Mouse (Mus musculus) left cerebral cortex, adult 18-20 months (tissue): ENCODE results near the gene Kbtbd4. TPM values are rescaled to one million over a fixed set of nuclear protein-coding genes. Genes with fewer than 3 reads are reported as not detected.
"Not testable (repeated sequence)": the region's sequence is repeated elsewhere in the genome, so short reads cannot be mapped to it uniquely, and the experiment has no call there.

Experiments
- DNase-seq, 2 experiments: peaks; one replicate each; pipeline ENCODE4 v3.0.0; 2021 to 2022; ENCODE audit warnings: low spot score in 2 of 2, mixed read lengths in 1 of 2
- long read RNA-seq, 2 experiments: library from polyadenylated mRNA; stranded (forward); transcript quantifications; one replicate each; pipeline ENCODE4 v2.0.0; 2021
- total RNA-seq, 2 experiments: library from RNA; stranded (reverse); gene quantifications; 2 replicates each; pipeline ENCODE4 v1.2.3; 2021

The Kbtbd4 gene
- 10 to 100 TPM; 48.0 to 57.1 TPM for total RNA-seq
- long read RNA-seq, experiment 1, transcript Kbtbd4-202 (4 exons, 2,343 nt): minor isoform, 8 of 61 reads
- long read RNA-seq, experiment 1, transcript Kbtbd4-201 (4 exons, 2,437 nt): major isoform, 40 of 61 reads
- long read RNA-seq, experiment 1, partial matches to known transcripts: 5 of 61 reads
- long read RNA-seq, experiment 1, other reads (novel, unspliced or antisense): 8 of 61 reads
- long read RNA-seq, experiment 2, transcript Kbtbd4-202 (4 exons, 2,343 nt): minor isoform, 12 of 43 reads
- long read RNA-seq, experiment 2, transcript Kbtbd4-201 (4 exons, 2,437 nt): major isoform, 21 of 43 reads
- long read RNA-seq, experiment 2, partial matches to known transcripts: 0 of 43 reads
- long read RNA-seq, experiment 2, other reads (novel, unspliced or antisense): 10 of 43 reads

DNA sequence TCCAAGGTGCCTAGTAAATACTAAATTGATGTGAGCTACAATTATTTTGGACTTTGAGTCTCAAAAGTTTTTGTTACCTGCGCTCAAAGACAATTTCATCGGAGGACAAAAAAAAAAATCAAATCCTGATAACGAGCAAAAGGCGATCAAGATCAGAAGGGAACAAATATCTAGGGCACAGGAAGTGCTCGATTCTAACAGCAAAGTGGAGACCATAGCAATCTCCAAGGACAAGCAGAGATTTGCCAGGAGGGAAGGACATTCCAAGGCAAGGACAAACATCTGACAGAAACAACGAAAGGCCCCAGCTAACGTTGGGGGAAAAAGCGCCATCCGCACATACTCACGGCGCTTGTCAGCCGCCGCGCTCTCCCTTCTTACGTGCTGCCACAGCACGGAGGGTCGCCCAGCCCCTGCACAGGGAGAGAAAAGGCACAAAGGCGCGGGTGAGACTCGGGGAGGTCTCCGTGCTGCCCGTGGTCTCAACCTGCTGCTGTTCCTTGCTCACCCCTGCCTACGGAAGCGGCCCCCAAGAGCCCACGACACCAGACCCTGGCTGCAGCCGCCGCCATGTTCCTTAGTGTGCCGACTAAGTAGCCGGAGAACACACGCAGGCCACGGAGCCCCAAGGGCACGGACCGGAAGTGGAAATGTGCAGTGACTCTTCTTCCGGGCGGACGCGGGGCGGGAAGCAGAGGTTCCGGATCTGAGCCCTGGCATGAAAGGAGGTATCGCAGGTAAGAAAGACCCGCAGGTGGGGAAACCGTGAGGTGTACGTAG lies at the start of gene Kbtbd4, which contains the start of gene Ndufs3:
Gene Kbtbd4, plus strand, starts transcription at position 665 of the 780 bp plus-strand sequence.
Gene Ndufs3, minus strand, starts transcription at position 752 of the 780 bp plus-strand sequence.
- peak; percentile 85 to 88 for DNase-seq

DNA sequence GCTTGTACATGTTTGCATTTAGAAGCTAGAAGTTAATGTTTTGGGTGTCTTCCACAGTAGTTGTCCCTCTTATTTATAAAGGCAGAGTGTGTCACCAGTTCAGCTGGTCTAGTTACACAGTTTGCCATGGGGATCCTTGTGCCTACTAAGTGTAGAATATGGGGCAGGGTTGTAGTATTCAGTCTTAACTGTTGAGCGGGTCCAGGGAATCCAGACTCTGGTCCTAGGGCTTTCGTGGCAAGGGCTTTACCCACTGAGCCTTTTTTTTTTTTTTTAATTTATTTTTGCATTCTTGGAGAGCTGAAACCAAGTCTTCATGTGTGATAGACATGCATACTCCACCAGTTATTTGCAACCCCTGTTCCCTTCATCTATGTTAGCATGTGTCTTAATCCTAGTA lies 43.1 kb upstream of the Kbtbd4 start:
- no peak for DNase-seq

DNA sequence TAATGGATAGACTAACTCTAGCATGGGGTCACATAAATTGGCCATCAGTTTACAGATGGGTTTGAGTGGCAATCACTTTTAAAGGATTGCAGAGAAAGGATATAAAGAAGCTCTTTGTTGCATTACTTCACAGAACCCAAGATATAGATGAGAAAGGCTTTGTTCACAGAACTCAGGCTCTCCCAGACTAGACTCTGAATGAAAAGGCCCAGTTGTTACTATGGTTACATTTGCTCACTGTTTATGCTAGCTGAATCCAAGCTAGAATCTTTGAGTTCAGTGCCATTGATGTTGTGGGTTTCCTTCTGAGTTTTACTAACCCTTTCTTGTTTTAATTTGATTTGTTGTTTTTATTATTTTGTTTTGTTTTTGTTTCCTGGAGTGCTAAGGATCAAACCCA lies 40.4 kb upstream of the Kbtbd4 start:
- no peak for DNase-seq

DNA sequence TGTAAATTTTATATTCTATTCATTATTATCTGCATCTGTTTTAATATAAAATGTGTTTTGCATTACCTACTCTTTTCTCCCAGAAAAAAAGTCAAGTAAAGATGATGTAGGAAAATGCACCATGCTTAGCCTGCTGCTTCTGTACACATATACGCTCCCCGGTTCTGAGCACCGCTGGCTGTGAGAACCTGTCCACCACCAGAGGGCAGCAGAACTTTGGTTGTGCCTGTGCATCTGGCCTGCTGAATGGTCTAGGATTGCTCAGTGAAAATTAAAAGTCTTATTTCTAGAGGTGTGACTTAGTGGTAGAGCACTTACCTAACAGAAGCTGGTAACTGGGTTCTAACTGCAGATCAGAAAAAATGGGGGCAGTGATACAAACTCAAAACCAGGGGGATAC lies 38.0 kb upstream of the Kbtbd4 start:
- peak; percentile 92 to 95 for DNase-seq

DNA sequence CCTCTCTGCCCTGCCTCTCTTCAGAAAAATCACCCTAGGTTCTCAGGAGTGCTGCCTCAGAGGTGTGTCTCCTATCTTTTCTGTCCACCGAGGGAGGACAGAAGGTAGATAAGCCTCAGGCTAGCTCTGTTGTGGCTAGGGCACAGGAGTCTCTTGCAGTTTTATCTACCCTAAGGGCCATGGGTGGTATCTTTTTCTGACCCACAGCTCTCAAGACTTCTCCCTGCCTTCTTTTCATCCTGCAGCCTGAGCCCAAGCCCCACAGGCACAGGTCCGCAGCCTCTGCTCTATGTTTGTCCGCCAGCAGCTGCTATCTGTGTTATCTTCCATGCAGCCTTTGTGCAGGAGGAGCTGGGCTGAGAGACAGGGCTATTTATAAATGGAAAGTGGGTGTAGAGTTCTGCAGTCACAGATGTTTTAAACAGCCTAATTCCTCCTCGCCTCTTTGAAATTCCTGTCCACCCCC lies 34.4 kb upstream of the Kbtbd4 start:
- DNase-seq: peak in 1 of 2 experiments; percentile 75

DNA sequence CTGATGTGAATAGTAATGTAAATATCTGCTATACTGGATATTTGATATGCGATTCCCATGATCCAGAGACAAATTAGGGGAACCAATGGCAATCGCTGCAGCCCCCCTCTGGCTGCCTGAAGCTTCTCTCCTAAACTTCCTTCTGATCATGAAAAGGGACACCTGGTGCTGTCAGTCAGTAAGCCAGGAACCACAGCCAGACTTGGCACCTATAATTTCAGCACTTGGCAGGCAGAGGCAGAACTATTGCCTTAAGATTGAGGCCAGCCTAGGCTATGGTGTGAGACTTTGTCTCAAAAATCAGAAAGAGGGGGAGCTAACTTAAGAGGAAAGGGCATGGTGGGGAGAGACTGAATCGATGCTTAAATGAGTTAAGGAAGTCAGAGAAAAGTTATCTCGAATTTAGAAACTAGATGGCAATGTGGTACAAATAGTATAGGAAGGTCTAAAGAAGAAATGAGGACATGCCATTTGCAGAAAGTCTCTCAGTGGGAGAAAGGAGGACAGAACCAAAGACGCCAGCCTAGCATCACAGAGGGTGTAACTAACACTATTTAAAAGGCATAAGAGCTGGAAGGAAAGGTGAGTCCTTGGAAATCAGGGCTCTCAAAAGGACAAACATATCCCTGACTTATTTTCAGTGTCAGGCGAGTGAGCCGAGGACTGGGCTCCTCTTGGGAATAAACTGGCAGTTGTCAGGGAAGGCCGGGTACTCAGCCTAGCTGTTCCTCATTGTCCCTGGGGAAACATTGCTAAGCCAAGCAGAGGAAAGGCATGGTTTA lies 33.2 kb upstream of the Kbtbd4 start:
- no peak for DNase-seq

DNA sequence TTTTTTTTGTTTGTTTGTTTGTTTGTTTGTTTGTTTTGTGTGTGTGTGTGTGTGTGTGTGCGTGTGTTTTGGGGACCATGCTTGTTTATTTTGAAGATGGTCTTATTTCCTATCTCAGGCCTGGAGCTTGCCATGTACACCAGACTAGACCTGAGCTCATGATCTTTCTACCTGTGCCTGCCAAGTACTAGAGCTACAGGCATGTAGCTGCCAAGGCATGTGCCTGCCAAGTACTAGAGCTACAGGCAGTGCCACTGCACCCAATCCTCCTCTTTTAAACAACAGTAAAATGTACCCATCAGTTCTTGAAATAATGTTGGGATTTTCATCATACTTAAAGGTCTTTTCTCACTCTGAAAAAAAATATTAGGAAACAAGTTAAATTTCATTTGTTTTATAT lies 30.5 kb upstream of the Kbtbd4 start:
- DNase-seq: no peak

DNA sequence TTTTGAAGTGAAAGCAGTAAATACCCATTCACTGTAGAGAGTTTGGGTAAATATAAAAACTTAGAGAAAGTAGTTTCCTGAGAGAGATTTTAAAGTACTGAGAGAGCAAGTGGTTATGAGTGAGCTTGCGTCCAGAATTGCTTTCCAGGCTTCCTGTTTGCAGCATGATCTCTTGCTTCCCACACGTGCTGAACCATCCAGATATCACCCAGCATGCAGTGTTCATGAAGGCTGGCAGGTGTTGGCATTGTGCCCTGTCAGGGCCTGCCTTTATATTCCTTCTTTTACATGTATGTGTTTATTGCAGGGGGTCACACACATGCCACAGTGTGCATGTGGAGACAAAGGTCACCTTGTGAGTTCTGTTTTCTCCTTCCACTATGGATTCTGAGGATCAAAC lies 29.3 kb upstream of the Kbtbd4 start:
- DNase-seq: no peak

DNA sequence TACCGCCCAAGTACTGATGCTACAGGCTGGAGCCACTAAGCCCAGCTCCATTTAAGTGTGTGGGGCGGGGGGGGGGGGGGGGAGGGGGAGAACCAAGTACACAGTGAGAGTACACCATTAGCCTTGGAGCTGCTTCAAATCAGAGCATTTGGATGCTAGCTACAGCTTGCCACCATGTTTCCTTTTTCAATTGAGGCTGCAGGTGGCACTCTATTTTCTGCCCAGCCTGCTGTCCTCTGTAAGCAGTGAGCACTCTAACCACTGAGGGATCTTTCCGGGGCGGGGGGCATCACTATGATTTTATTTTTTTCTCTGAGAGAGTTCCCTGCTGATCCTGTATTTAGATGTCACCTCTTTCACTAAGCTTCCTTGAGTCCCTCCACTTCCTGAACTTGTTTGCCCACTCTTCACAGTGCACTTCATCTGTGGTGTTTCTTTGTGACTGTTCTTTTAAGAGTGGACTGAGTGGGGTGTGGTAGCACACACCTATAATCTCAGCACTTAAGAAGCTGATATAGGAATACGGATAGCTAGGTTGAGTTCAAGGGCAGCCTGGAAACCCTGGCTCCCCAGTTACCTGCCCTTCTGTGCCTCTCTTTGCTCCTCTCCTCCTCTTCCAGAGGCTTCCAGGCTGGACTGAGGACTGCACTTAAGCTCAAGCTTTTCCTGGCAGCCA lies 26.8 kb upstream of the Kbtbd4 start:
- DNase-seq: no peak

DNA sequence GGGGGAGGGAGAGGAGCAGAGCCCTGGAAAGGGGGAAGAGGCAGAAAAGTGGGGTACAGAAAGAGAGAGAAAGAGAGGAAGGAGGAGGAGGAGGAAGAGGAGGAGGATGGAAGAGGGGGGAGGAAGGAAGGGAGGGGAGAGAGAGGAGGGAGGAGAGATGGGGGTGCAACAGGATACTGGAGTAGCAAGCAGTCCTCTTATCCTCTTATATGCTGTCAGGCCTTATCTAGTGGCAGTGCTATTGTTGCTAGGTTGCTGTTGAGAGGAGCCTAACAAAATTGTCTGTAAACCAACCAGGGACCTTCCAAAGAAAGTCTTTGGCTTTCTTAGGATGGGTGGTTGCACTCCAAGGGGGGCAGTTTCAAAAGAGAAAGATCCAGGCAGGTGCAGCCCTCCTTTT lies 25.1 kb upstream of the Kbtbd4 start:
- DNase-seq: no peak

DNA sequence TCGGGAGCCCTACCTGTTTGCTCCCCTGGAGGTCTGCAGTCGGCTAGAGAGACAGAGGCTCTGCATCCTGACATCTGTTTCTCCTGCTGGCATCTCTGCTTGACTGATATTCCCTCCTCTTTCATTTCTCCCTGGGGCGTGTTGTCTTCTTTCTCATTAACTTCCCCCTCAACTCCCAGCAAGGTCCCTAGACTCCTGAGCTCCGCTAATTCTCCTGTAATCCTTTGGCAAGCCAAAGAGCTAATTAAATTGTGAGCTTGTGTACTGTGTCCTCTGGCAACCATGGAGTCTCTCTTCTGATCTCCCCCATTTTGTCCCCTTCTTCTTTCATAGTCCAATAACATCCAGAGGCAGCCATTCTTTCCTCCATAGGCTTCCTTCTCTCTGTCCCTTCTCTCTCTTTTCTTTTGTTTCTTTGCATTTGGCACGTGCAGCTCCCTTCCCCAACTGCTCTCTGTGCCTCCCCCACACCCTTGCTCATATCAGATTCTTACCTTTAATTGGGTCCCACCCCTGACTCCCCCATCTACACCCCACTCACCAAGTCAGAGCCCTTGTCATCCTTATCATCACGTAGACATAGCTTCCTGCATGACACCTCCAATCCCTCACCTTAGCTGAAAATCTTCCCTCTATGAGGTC lies 24.3 kb upstream of the Kbtbd4 start:
- no peak for DNase-seq

DNA sequence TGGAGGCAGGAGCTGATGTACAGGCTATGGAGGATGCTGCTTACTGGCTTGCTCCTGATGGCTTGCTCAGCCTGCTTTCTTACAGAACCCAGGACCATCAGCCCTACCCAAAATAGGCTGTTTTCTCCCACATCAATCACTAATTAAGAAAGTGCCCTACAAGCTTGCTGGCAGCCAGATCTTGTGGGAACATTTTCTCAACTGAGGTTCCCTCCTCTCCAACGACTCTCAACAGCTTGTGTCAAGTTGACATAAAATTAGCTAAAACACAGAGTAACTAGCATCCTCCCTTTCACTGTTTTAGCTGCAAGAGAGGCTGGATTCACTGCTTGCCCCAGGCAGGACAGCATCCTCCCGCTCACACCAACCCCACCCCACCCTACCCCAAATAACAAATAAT lies 22.7 kb upstream of the Kbtbd4 start:
- no peak for DNase-seq

DNA sequence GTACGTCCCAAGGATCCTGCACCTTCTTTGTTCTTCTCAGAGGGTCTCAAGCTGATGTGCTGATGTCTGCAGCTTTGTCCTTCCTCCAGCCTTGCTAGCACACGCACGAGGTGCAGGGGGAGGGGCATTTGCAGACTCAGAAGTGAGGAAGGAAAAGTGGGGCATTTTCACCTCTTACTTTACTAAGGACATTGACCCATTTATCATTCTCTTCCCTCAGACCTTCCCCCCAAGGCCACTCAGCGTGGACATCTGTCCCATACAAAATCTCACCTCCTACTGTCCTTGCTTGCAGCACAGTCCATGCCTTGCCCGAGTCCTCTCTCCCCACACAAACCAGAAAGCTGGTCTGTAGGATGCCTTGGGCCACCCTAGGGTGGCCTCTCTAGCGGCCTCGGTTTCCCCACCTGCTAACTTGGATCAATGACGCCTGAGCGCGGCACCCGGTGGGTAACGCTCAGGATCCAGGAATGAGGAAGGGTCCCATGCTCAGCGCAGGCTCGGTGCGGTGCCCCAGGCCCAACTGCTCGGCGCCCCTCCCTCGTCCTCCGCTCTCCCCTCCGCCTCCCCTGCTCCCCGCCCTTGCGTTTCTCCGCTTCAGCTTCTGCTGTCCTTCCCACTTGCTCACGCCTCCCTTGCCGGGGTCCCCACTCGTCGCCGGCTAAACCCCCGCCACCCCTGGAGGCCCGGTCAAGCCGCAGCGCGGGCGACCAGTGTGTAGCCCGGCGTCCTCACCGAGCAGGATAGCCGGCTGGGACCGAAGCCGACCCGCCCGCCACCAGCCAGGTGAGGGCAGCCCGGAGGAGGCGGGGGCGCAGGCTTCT lies 19.1 kb upstream of the Kbtbd4 start, which contains the start of gene C1qtnf4:
Gene C1qtnf4, plus strand, starts transcription at position 643 of the 824 bp plus-strand sequence.
- peak; percentile 49 to 63 for DNase-seq

DNA sequence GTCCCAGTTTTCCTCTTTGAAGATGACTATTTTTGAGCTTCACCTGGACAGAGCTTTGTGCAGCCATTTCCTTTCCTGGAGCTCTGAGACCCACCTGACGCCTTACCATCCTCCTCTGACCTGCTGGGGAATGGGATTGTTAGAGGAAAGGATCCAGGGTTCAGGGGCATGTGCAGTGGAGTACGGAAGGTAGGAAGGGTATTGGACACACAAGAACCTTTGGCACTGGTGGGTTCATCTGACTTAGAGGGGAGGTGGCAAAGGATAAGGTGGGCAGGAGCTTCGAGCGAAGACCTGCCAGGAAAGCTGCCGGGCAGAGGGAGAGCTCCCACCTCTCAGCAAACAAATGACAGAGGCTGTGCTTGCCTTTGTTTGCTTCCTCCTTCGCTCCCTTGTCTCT lies 18.1 kb upstream of the Kbtbd4 start:
- no peak for DNase-seq

DNA sequence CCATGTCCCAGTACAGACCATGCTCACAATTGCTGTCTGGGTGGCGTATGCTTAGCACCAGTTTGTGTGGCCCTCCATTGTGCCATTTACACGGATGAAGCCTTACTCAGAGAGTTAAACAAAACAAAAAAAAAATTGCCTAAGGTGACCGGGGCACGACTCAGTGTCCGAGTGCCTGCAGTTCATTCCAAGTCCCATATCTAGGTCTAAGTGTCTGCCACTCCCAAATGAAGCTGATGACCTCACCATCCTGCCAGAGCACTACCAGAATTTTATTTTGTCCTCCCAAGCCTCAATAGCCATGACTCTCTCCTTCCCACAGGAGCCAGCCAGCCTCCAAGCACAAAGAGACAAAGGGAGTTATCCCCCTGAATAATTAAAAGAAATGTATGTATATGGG lies 16.9 kb upstream of the Kbtbd4 start:
- no peak for DNase-seq

DNA sequence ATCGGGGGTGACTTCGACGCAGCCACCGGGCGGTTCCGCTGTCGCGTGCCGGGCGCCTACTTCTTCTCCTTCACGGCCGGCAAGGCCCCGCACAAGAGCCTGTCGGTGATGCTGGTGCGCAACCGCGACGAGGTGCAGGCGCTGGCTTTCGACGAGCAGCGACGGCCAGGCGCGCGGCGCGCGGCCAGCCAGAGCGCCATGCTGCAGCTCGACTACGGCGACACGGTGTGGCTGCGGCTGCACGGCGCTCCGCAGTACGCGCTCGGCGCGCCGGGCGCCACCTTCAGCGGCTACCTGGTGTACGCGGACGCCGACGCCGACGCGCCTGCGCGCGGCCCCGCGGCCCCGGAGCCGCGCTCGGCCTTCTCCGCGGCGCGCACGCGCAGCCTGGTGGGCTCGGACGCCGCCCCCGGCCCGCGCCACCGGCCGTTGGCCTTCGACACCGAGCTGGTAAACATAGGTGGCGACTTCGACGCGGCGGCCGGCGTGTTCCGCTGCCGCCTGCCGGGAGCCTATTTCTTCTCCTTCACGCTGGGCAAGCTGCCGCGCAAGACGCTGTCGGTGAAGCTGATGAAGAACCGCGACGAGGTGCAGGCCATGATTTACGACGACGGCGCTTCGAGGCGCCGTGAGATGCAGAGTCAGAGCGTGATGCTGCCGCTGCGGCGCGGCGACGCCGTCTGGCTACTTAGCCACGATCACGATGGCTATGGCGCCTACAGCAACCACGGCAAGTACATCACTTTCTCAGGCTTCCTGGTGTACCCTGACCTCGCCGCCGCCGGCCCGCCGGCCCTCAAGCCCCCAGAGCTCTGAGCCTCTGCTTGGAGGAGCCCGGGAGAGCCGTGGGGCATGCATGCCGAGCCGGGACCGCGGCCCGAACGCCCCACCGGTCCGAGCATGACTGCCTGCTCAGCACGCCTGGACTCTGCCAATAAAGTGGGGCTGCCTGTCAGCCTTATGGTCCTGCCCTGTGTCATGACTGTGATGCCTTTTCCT lies 14.7 kb upstream of the Kbtbd4 start:
- DNase-seq: peak in 1 of 2 experiments; percentile 52

DNA sequence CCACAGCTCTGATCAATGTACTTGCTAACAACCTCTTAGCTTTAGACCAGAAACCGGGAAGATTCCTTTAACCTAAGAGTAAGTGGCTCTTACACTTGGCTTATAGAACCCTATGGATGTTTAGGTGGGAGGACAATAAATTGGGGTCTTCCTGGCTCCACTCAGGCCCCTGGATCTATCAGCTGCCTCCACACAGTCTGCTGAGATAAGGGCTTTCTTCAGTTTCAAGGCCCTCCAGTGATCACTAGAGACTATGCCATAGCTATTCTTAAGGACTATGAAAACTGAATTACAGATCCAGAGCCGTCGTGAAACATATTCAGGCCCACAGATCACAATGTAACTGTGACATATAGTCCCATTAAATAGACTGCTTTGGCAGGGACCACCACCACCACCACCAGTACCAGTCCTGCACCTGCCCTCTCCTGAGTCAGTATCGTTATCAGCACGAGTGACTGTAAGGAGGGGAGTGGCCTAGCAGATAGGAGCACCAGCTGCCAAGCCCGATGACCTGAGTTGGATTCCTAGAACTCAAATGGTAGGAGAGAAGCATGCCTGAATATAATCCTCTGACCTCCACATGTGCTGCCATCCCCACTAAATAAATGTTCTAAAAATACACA lies 10.8 kb upstream of the Kbtbd4 start:
- no peak for DNase-seq

DNA sequence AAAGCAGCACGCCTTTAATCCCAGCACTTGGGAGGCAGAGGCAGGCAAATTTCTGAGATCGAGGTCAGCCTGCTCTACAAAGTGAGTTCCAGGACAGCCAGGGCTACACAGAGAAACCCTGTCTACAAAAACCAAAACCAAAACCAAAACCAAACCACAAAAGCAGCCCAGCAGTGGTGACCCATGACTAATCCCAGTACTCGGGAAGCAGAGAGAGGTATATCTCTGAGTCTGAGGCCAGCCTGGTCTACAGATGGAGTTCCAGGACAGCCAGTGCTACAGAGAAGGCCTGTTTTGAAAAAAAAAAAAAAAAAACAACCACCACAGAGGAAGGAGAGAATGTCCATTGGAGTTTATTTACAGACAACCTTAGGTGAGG lies 10.3 kb upstream of the Kbtbd4 start:
- not testable (repeated sequence) for DNase-seq
